Mouse (Mus musculus): ENCODE results near the gene Cd46.

Gene Cd46

DNA sequence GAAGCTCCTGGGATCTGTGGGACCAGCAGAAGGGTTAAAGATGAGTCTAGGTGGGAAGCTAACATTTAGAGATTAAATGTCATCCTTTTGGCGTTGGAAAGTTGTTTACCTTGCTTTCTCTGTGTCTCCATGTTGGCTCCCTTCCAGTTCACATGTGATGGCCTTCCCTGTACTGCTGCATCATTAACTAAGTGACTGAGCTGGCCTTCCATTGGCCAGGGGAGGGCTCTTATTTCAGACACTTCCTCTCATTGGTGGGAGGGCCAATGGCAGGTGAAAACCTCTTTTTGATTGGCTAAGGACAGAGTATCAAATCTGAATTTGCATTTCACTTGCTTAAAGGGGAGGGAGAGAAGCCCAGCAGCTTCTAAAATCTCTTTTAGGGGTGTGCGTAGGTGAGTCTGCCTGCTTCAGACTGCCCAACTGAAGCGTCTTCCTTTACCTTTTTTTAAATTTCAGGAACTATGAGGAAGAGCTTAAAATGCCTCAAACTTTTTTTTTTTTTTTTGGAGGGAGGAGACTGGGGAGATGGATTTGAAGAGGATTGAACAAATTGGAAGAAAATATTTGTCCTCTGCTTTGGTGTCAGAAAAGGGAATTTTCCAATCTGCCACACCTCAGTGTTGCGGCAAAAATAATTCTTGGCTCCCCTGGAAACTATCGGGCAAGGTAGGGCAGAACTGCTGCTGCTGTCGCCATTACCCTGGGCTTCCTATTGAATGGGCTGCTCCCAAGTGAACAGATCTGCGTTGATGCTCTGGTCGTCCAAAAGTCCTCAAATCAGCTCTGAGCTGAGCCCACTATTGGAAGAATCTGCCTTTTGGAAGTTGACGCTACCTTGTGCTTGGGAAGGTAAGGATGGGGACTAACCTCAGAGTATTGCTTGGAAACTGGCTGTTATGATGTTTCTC is 73.7 kb downstream of the Cd46 start:
- peak; percentile 96 for DNase-seq (ENCODE audit: low spot score)

- DNase-seq (ENCODE audit: low spot score): no peak
These were observed 74.4 kb downstream of the Cd46 start for GRCm38 (mm10) chr1:195017626-195018025.

DNA sequence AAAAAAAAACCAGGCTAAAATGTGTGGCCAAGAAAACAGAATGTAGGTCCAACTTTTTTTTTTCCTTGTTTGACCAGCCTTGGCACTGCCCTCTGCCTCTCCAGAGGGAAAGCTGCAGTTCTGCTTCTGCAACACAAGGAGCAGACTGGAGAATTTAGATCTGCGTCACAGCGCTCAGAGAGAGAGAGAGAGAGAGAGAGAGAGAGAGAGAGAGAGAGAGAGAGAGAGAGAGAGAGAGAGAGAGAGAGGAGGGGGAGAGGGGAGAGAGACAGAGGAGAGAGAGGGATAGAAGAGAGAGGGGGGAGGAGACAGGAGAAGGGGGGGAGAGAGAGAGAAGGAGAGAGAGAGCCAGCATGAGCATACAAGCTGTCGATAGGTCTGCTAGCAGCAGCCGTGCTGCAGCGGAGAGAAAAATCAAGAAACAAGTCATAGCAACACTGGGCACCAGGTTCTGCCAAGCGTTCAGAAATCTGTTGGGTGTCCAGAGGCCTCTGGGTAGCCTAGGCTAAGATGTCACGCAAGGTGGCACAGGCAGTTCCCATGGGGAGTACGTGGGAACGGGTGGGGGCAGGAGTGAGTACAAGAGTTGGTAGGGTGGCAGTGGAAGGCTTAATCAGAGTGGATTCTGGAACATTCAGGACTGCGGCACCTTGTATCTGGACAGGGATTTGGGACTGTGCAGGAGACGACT is 75.1 kb downstream of the Cd46 start:
- peak; percentile 68 for DNase-seq (ENCODE audit: low spot score)

DNA sequence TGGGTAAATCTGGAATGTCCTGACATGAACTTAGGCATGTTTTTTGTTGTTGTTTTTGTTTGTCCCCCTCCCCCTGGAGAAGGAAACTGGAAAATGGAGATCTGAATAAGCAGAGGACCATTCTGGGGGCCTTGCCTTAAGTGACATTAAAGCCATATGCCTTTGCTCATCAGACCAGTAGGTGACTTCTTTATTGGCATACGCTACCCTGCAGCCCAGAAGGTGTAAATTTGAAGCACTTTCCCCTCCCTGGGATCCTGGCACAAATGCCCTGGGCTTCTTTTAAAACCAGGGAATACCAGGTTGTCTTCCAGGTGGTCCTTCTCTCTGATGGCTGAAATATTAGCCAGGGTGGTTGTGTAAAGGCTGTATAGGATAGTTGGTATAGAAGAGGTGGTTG is 76.8 kb downstream of the Cd46 start:
- no peak for DNase-seq (ENCODE audit: low spot score)

GRCm38 (mm10) chr1:195014201-195014885 is 77.7 kb downstream of the Cd46 start:
- no peak for DNase-seq (ENCODE audit: low spot score)

- DNase-seq (ENCODE audit: low spot score): no peak
These were observed 79.5 kb downstream of the Cd46 start for GRCm38 (mm10) chr1:195012531-195012930.

DNA sequence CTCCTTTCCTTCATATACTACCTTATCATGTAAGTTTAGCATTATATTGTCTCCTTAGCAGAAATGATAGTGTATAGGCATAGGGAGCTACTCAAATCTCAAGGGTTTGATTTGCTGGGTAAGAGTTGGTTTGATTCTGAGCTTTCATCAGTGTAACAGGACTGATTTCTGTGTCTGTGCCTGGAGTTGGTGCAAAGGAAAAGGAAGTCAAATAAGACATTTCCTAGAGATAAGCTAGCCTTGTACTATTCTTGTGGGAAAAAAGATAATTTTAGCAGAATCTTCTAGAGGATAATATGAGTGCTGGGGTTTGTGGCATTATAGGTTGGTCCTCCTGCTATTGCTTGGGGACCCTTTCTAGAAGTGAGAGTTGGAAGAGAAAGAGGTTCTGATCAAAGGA is 85.8 kb downstream of the Cd46 start:
- no peak for DNase-seq (ENCODE audit: low spot score)

GRCm38 (mm10) chr1:195004194-195004593 is 87.9 kb downstream of the Cd46 start:
- DNase-seq (ENCODE audit: low spot score): no peak

GRCm38 (mm10) chr1:195003328-195003727 is 88.7 kb downstream of the Cd46 start:
- no peak for DNase-seq (ENCODE audit: low spot score)

DNA sequence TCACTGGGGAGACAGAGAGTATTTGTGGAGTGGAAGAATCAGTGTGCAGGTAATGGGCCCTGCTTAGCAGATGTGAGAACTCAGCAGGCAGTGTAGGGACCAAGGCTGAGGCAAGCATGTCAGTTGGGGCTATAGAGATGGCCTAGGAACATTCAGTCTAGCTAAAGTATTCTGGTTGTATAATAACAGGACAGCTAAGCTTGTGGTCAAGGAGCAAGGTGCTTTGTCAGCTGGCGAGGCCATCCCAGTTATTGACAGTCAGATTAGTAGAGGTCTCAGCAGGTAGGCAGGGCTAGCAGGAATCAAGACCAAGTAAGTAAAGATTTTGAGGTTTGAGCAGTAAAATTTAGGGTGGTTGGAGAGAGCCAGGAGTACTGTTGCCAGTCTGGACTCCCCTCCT is 93.7 kb downstream of the Cd46 start:
- no peak for DNase-seq (ENCODE audit: low spot score)

GRCm38 (mm10) chr1:194995196-194995595 is 96.9 kb downstream of the Cd46 start:
- no peak for DNase-seq (ENCODE audit: low spot score)

GRCm38 (mm10) chr1:194994262-194994661 is 97.8 kb downstream of the Cd46 start:
- no peak for DNase-seq (ENCODE audit: low spot score)

DNA sequence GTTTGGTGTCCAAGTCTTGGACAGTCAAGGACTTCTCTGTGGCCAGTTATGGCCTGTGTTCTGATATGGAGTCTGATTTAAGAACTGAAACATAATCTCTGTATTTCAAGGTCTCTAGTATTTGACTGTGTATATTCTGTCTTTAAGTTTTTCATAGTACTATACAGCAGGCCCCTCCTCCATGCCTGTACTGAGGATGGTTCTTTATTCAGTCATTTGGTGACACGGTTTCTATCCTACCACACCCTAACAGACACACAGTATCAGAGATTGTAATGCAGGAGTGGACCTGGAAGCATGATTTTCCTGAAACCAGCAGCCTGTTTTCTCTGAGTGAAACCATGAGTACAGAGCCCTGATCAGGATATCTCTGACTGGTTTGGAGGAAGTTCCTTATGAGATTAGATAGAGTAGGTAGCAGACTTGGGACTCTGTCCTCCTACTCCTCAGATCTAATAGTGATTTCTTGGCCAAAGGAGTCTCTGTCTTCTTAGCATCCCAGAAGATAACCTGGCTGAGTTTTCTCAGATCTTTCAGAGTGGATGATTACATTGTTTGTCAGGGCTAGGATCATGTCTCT is 98.5 kb downstream of the Cd46 start:
- DNase-seq (ENCODE audit: low spot score): no peak

DNA sequence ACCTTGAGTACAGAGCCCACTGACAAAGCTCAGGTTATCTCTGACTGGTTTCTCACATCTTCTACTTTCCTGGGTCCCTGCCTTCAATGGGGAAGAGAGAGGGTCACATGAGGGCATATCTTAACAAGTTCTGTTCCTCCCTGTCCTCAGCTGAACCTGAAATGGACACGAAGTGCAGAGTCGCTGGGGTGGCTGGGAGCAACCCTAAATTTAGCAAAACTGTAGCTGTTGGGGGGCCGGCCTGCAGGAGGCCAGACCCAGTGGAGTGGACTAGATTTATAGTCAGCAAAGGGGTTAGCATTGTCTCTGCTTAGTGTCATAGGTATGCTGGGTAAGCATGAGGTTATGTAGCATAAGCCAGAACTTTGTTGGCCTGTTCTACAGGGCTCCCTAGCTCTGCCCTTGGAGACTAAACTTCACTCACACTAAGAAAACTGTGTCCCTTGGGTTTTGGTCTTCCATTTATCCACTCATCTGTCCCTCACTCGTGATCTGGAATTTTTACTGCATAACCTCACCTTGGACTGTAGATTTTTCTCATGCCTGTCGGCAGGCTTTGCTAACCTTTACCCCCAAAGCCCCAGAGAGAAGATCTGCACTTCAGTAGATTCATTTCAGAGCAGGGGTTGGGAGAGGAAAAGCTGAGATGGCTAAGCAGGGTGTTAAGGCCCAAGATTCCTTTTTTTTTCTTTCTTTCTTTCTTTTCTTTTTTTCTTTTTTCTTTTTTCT is 99.3 kb downstream of the Cd46 start:
- no peak for DNase-seq (ENCODE audit: low spot score)

DNA sequence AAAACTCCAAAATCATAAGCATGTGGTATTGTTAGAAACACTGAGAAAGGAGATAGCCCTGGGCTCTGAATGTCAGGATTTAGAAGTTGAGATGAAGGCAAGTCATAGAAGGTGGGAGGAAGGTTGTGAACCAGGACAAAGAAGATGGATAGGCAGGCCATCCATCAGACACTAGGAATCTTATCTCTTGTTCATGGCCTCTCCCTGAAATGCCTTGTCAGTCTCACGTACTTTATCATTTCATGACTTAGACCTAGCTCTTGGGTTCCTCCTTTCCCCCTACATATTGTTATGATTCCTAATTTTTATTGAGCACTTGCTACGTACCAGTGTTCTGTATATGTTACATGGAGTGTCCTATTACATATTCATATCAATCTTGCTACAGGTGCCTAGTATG is 100.4 kb downstream of the Cd46 start:
- no peak for DNase-seq (ENCODE audit: low spot score)

DNA sequence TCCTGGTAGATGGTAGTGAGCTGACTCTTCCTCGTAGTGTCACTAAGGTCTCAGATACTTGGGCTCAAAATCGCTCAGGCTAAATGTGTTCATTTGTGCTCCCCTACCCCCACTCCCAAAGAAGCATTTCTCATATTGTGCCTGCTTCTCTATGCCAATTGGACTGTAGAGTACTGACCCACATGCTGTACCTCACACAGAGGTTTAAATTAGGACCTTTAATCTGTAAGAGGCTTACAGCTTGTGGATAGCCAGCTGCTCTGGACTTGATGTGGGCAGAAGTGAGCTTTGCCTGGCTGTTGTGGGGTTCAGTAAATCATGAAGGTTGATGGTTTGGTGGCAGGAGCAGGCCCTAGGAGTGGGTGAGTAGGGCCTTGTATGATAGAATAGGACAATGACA is 101.1 kb downstream of the Cd46 start:
- DNase-seq (ENCODE audit: low spot score): no peak

- DNase-seq (ENCODE audit: low spot score): no peak
These were observed 103.0 kb downstream of the Cd46 start for GRCm38 (mm10) chr1:194989024-194989423.

Measured in left cerebral cortex, adult 11 months (tissue).